ENCODE assay signal across 8 mouse cellular contexts in genomic region chr12:34432461-34432860, GRCm38 (mm10).
DNase-seq lines count a peak whose midpoint lies in the region; ATAC-seq lines count a peak whose summit lies in the region.

No protein-coding gene starts in this region.

- WGBS in hindbrain, embryonic 10.5 days: 61% methylated on average over 5 of the region's 5 CpGs
- 61% methylated on average over 5 of the region's 5 CpGs for WGBS in hindbrain, embryonic 12.5 days
- 58% methylated on average over 5 of the region's 5 CpGs for WGBS in hindbrain, embryonic 13.5 days

- no peak overlapping the region for H3K4me2 ChIP-seq in hindbrain, embryonic 12.5 days (replicated peaks)
- H3K4me2 ChIP-seq in hindbrain, embryonic 13.5 days: no peak overlapping the region

- no peak overlapping the region for H3K27ac ChIP-seq in hindbrain, embryonic 10.5 days
- no peak overlapping the region for H3K27ac ChIP-seq in hindbrain, embryonic 12.5 days
- no peak overlapping the region for H3K27ac ChIP-seq in hindbrain, embryonic 13.5 days

- H3K4me3 ChIP-seq in hindbrain, embryonic 10.5 days: no peak overlapping the region
- no peak overlapping the region for H3K4me3 ChIP-seq in hindbrain, embryonic 12.5 days
- no peak overlapping the region for H3K4me3 ChIP-seq in hindbrain, embryonic 13.5 days

- no peak overlapping the region for H3K9ac ChIP-seq in hindbrain, embryonic 12.5 days
- no peak overlapping the region for H3K9ac ChIP-seq in hindbrain, embryonic 13.5 days

- no peak for ATAC-seq in hindbrain, embryonic 12.5 days (ENCODE audit: low FRiP score)
- ATAC-seq in hindbrain, embryonic 13.5 days (ENCODE audit: low FRiP score): 0 out of 2 replicates have a peak, but pooled peaks have one; percentile 46

- H3K9me3 ChIP-seq in hindbrain, embryonic 10.5 days: no peaks in the 10 kb centered on the region
- H3K9me3 ChIP-seq in hindbrain, embryonic 12.5 days (replicated peaks): no peaks in the 10 kb centered on the region
- H3K9me3 ChIP-seq in hindbrain, embryonic 13.5 days: no peaks in the 10 kb centered on the region

- no peaks in the 10 kb centered on the region; the same call in 1 of the 2 replicates for H3K36me3 ChIP-seq in hindbrain, embryonic 10.5 days
- H3K36me3 ChIP-seq in hindbrain, embryonic 12.5 days: no peaks in the 10 kb centered on the region
- H3K36me3 ChIP-seq in hindbrain, embryonic 13.5 days: no peaks in the 10 kb centered on the region

- peak; percentile 28 for DNase-seq in hindbrain, embryonic 10.5 days (ENCODE audit: low spot score)
- peak; percentile 33 for DNase-seq in A20 (ENCODE audit: low read depth, low spot score)
- DNase-seq in ZHBTc4 (ENCODE audit: low read depth, low spot score): peak; percentile 20
- peak; percentile 49 for DNase-seq in lung, postnatal 36 days
- no peak for DNase-seq in urinary bladder, postnatal 4 days (ENCODE audit: low spot score in 2 of 2)
- DNase-seq in ovary, postnatal 14 days (ENCODE audit: low spot score): no peak

- H3K4me1 ChIP-seq in hindbrain, embryonic 10.5 days (replicated peaks): no peaks in the 10 kb centered on the region
- no peaks in the 10 kb centered on the region for H3K4me1 ChIP-seq in hindbrain, embryonic 12.5 days
- H3K4me1 ChIP-seq in hindbrain, embryonic 13.5 days (replicated peaks): no peaks in the 10 kb centered on the region

- no peaks in the 10 kb centered on the region for H3K27me3 ChIP-seq in hindbrain, embryonic 10.5 days (ENCODE audit: insufficient read depth, poor library complexity, severe bottlenecking)
- H3K27me3 ChIP-seq in hindbrain, embryonic 12.5 days: no peaks in the 10 kb centered on the region
- no peaks in the 10 kb centered on the region for H3K27me3 ChIP-seq in hindbrain, embryonic 13.5 days

Comparison
In these comparisons a context has a peak if more than half of its experiments do, and no peak if none do; other contexts are left out.
1. DNase-seq: peak in hindbrain, embryonic 10.5 days (single experiment), A20 (single experiment), ZHBTc4 (single experiment) and lung, postnatal 36 days (single experiment); none in urinary bladder, postnatal 4 days (0 of 2) and ovary, postnatal 14 days (single experiment).